Mouse (Mus musculus) spleen, adult 2 months (tissue): ENCODE results near the gene Ccdc74a. TPM values are rescaled to one million over a fixed set of nuclear protein-coding genes. Genes with fewer than 3 reads are reported as not detected.

Experiments used
- DNase-seq, 2 experiments: peaks; one replicate each; pipeline versions ENCODE4 v3.0.0 to v3.0.0-alpha.2; 2012 to 2021; ENCODE audit warnings: low spot score in 2 of 2, low read depth in 1 of 2
- H3K27ac ChIP-seq: fragments of 200-500 bp; 2 replicates; pipeline ENCODE4 v1.5.1; 2012; ENCODE audit warnings: low read length, inconsistent platforms; ENCODE audit not compliant: insufficient read depth
- H3K27me3 ChIP-seq: fragments of 200-500 bp; 2 replicates; pipeline ENCODE4 v1.6.1; 2012; ENCODE audit warnings: mild to moderate bottlenecking, moderate library complexity, low read length, inconsistent platforms; ENCODE audit not compliant: control insufficient read depth, insufficient read depth
- H3K36me3 ChIP-seq: fragments of 200-500 bp; 2 replicates; pipeline ENCODE4 v1.6.1; 2012; ENCODE audit warnings: mild to moderate bottlenecking, low read length, inconsistent platforms; ENCODE audit not compliant: control insufficient read depth, insufficient read depth
- H3K4me1 ChIP-seq: fragments of 200-500 bp; 2 replicates; pipeline ENCODE4 v1.6.1; 2011; ENCODE audit warnings: inconsistent platforms; ENCODE audit not compliant: control insufficient read depth, insufficient read depth, insufficient read length
- H3K4me3 ChIP-seq: fragments of 200-500 bp; 2 replicates; pipeline ENCODE4 v1.5.1; 2011; ENCODE audit warnings: mild to moderate bottlenecking, inconsistent platforms; ENCODE audit not compliant: insufficient read depth, insufficient read length; ENCODE audit errors: extremely low read depth
- CTCF ChIP-seq: fragments of 200-500 bp; IDR thresholded peaks from 2 replicates; pipeline ENCODE4 v1.5.1; 2011; ENCODE audit warnings: mild to moderate bottlenecking, inconsistent platforms; ENCODE audit not compliant: insufficient read depth, insufficient read length, insufficient replicate concordance; ENCODE audit errors: extremely low read depth
- POLR2A ChIP-seq: fragments of 200-500 bp; IDR thresholded peaks from 2 replicates; pipeline ENCODE4 v1.6.1; 2011; ENCODE audit warnings: low read depth, low read length, inconsistent platforms
- WGBS: fragments of 180-500 bp; shearing (Covaris S2); methylation state at CpG from one replicate; pipeline ENCODE4 v1.1.7; 2018; 5-methylcytosine and 5-hydroxymethylcytosine counted together
- polyA plus RNA-seq: library from polyadenylated mRNA; depleted of rRNA; stranded (reverse); fragments of >200 nt; gene quantifications from 2 replicates; pipeline ENCODE4 v1.2.3, GENCODE M21; 2012; rRNA removed

Ccdc74a gene
- polyA plus RNA-seq, 1 experiment = 1.4 TPM

DNA sequence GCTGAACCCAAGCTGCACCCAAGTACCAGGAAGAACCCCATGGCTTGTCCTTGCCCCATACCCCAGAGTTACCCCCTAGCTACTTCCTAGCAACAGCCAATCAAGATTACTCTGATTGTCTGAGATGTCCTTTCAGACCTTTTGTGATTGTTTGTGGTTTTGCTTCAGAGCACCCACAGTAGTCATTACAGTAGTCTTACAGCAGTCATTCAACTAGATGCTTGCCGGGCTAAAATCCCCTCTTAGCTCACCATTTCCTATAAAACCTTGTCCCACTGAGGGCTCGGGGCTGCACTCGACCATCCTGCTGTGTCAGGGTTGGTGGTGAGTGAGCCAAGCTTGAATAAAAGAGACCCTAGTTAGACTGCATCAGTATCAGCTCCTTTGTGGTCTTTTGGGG, 48.6 kb downstream of the Ccdc74a start:
- H3K4me1 ChIP-seq = no peaks in the 10 kb centered on the region
- peaks cover 21% of the 10 kb centered on the region for H3K36me3 ChIP-seq

More for the DNA sequence above, 48.6 kb downstream of the Ccdc74a start:
- no peak overlapping the region for H3K4me3 ChIP-seq
- H3K27ac ChIP-seq = peak overlapping the region; percentile 54; the same call in 1 of the 2 replicates
- no peak for DNase-seq
- H3K27me3 ChIP-seq = no peaks in the 10 kb centered on the region
- TF ChIP-seq CTCF = no peak
- no peak for TF ChIP-seq POLR2A
- 75% methylated on average over 3 of the region's 3 CpGs for WGBS

Other genes with a start within 250 kb of the Ccdc74a start
- gene Snap29, start 240.5 kb upstream of the Ccdc74a start, polyA plus RNA-seq = 7.1 and 7.3 TPM in 2 replicates
- 49.4 and 53.5 TPM in 2 replicates for gene Pi4ka, start 240.2 kb upstream of the Ccdc74a start, polyA plus RNA-seq
- 50.5 and 67.7 TPM in 2 replicates for gene Crkl, start 194.5 kb upstream of the Ccdc74a start, polyA plus RNA-seq
- gene Aifm3, start 156.9 kb upstream of the Ccdc74a start, polyA plus RNA-seq = 0.23 TPM in 2 replicates
- 110 and 149 TPM in 2 replicates for gene Lztr1, start 137.8 kb upstream of the Ccdc74a start, polyA plus RNA-seq
- gene Thap7, start 115.3 kb upstream of the Ccdc74a start, polyA plus RNA-seq = 56.2 and 81.6 TPM in 2 replicates
- gene Lrrc74b, start 85.2 kb upstream of the Ccdc74a start, polyA plus RNA-seq = not detected in 2 replicates
- gene P2rx6, start 84.6 kb upstream of the Ccdc74a start, polyA plus RNA-seq = 0.15 and 0.33 TPM in 2 replicates
- 4.3 and 5.1 TPM in 2 replicates for gene Slc7a4, start 63.3 kb upstream of the Ccdc74a start, polyA plus RNA-seq
- 42.5 and 44.6 TPM in 2 replicates for gene Smpd4, start 27.1 kb upstream of the Ccdc74a start, polyA plus RNA-seq
- 110 and 117 TPM in 2 replicates for gene Med15, start 86.4 kb downstream of the Ccdc74a start, polyA plus RNA-seq
- 20.0 and 25.5 TPM in 2 replicates for gene Klhl22, start 113.1 kb downstream of the Ccdc74a start, polyA plus RNA-seq
- gene Scarf2, start 150.8 kb downstream of the Ccdc74a start, polyA plus RNA-seq = 27.6 and 40.8 TPM in 2 replicates
- not detected in 2 replicates for gene B830017H08Rik, start 186.7 kb downstream of the Ccdc74a start, polyA plus RNA-seq
- gene Car15, start 191.9 kb downstream of the Ccdc74a start, polyA plus RNA-seq = 10.0 and 11.2 TPM in 2 replicates
- gene Gm20518, start 245.2 kb downstream of the Ccdc74a start, polyA plus RNA-seq = 1.4 and 1.7 TPM in 2 replicates
- gene Tssk1, start 247.8 kb downstream of the Ccdc74a start, polyA plus RNA-seq = 0.04 TPM in 1 of 2 replicates, not detected in the other